ENCODE assay signal across 8 mouse cellular contexts in the genomic region with DNA sequence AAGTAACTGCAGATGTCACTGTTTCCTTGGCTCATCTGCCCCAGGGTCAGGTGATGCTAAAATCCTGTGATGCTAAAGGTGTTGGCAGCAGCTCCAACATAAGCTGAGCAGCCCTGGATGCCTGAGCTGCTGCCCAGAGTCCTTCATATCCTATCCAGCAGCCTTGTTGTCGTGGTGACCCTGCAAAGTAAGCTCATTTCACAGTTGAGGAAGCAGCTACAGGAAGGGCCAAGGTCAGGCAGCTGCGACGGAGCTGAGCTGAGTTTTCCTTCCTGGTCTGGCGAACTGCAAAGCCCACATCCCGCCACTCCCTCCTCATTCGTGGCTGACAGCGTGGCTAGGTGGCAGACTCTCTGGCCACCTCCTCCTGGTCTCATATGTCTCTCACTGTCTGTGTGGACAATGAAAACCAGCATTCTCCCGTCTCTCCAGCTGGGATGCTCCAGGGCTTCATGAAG. TPM values are rescaled to one million over a fixed set of nuclear protein-coding genes. Genes with fewer than 3 reads are reported as not detected.
DNase-seq lines count a peak whose midpoint lies in the region; ATAC-seq lines count a peak whose summit lies in the region.

No protein-coding gene starts in this region.

- WGBS in hindbrain, embryonic 12.5 days = 16% methylated on average over 8 of the region's 8 CpGs
- 31% methylated on average over 8 of the region's 8 CpGs for WGBS in limb, embryonic 11.5 days
- 8% methylated on average over 8 of the region's 8 CpGs for WGBS in midbrain, embryonic 11.5 days

- peak; percentile 62 for DNase-seq in B cell, adult 2 months
- DNase-seq in adrenal gland, postnatal 14 days = peak; percentile 75
- DNase-seq in gastrocnemius, adult 18-20 months (ENCODE audit: low spot score) = peak; percentile 50
- DNase-seq in limb, embryonic 11.5 days (ENCODE audit: low spot score) = peak; percentile 45
- DNase-seq in midbrain, embryonic 11.5 days (ENCODE audit: low spot score, missing footprints) = peak; percentile 92
- peak; percentile 68 for DNase-seq in yolk sac, embryonic 10.5 days (ENCODE audit: low spot score)
- DNase-seq in thymus, postnatal 14 days = no peak

- H3K4me2 ChIP-seq in hindbrain, embryonic 12.5 days (replicated peaks) = no peak overlapping the region
- no peak overlapping the region for H3K4me2 ChIP-seq in limb, embryonic 11.5 days (ENCODE audit: low read depth, severe bottlenecking)
- H3K4me2 ChIP-seq in midbrain, embryonic 11.5 days = no peak overlapping the region

- peaks cover 8% of the 10 kb centered on the region; the same call in 1 of the 2 replicates for H3K36me3 ChIP-seq in hindbrain, embryonic 12.5 days
- H3K36me3 ChIP-seq in limb, embryonic 11.5 days (ENCODE audit: control insufficient read depth, insufficient read depth, low read length) = peaks cover 2% of the 10 kb centered on the region; the same call in 1 of the 2 replicates
- no peaks in the 10 kb centered on the region for H3K36me3 ChIP-seq in midbrain, embryonic 11.5 days (ENCODE audit: control insufficient read depth, insufficient read depth, low read length)

- H3K9ac ChIP-seq in hindbrain, embryonic 12.5 days = no peak overlapping the region
- H3K9ac ChIP-seq in limb, embryonic 11.5 days (ENCODE audit: low read length) = no peak overlapping the region
- no peak overlapping the region for H3K9ac ChIP-seq in midbrain, embryonic 11.5 days (ENCODE audit: low read length)

- peak; percentile 57 for ATAC-seq in hindbrain, embryonic 12.5 days (ENCODE audit: low FRiP score)
- no peak for ATAC-seq in limb, embryonic 11.5 days (ENCODE audit: insufficient number of reproducible peaks, low FRiP score, low TSS enrichment, low read depth)
- ATAC-seq in midbrain, embryonic 11.5 days (ENCODE audit: low FRiP score) = peak; percentile 83

- H3K4me1 ChIP-seq in hindbrain, embryonic 12.5 days = peaks cover 20% of the 10 kb centered on the region
- peaks cover 18% of the 10 kb centered on the region for H3K4me1 ChIP-seq in limb, embryonic 11.5 days (ENCODE audit: control insufficient read depth, insufficient read depth, low read length)
- H3K4me1 ChIP-seq in midbrain, embryonic 11.5 days (ENCODE audit: control insufficient read depth, insufficient read depth, low read length) = peaks cover 15% of the 10 kb centered on the region

- no peaks in the 10 kb centered on the region for H3K9me3 ChIP-seq in hindbrain, embryonic 12.5 days (replicated peaks)
- H3K9me3 ChIP-seq in limb, embryonic 11.5 days (ENCODE audit: control insufficient read depth, low read length) = no peaks in the 10 kb centered on the region
- no peaks in the 10 kb centered on the region for H3K9me3 ChIP-seq in midbrain, embryonic 11.5 days (ENCODE audit: control insufficient read depth, low read length)

- H3K4me3 ChIP-seq in hindbrain, embryonic 12.5 days = no peak overlapping the region
- H3K4me3 ChIP-seq in limb, embryonic 11.5 days (ENCODE audit: low read depth, low read length) = no peak overlapping the region
- no peak overlapping the region for H3K4me3 ChIP-seq in midbrain, embryonic 11.5 days (ENCODE audit: low read depth, low read length)

- H3K27me3 ChIP-seq in hindbrain, embryonic 12.5 days = no peaks in the 10 kb centered on the region
- H3K27me3 ChIP-seq in limb, embryonic 11.5 days (ENCODE audit: control insufficient read depth, insufficient read depth, low read length) = no peaks in the 10 kb centered on the region
- H3K27me3 ChIP-seq in midbrain, embryonic 11.5 days (ENCODE audit: control insufficient read depth, insufficient read depth, low read length) = no peaks in the 10 kb centered on the region

- peak overlapping the region; percentile 60; the same call in 1 of the 2 replicates for H3K27ac ChIP-seq in hindbrain, embryonic 12.5 days
- no peak overlapping the region; the same call in 1 of the 2 replicates for H3K27ac ChIP-seq in limb, embryonic 11.5 days (replicated peaks; ENCODE audit: low read depth, low read length)
- H3K27ac ChIP-seq in midbrain, embryonic 11.5 days (ENCODE audit: low read depth, low read length) = peak overlapping the region; percentile 35; the same call in 1 of the 2 replicates

RNA-seq across cellular contexts. Expression of gene A930033H14Rik, which starts 41.5 kb away (rescaled TPM):
- 2.4 and 3.7 TPM in 2 replicates for total RNA-seq in adrenal gland, postnatal 14 days (2021)
- 1 to 10 TPM; 4.4 to 4.8 TPM for total RNA-seq in gastrocnemius, adult 18-20 months (2021)
- polyA plus RNA-seq in hindbrain, embryonic 12.5 days (2016; fragmentation: Nextera tagmentation; extraction: Ambion mirVana) = 1.9 TPM in 2 replicates
- polyA plus RNA-seq in limb, embryonic 11.5 days (2014; fragmentation: Nextera tagmentation; extraction: Ambion mirVana) = 2.2 and 2.3 TPM in 2 replicates
- polyA plus RNA-seq in midbrain, embryonic 11.5 days (2014; fragmentation: Nextera tagmentation; extraction: Ambion mirVana) = 0.82 and 0.91 TPM in 2 replicates
